Mouse (Mus musculus) adrenal gland, adult 2 months (tissue): ENCODE measurements around the gene Gm3893. TPM values are rescaled to one million over a fixed set of nuclear protein-coding genes. Genes with fewer than 3 reads are reported as not detected.
"Not testable (repeated sequence)": the region's sequence is repeated elsewhere in the genome, so short reads cannot be mapped to it uniquely, and the experiment has no call there.

Experiments used
- DNase-seq: peaks from one replicate; pipeline ENCODE4 v3.0.0; 2021
- long read RNA-seq: library from polyadenylated mRNA; stranded (forward); transcript quantifications from one replicate; pipeline ENCODE4 v2.0.0, GENCODE M21; 2021
- polyA plus RNA-seq: library from polyadenylated mRNA; depleted of rRNA; stranded (reverse); fragments of >200 nt; gene quantifications from 2 replicates; pipeline ENCODE4 v1.2.3, GENCODE M21; 2012; rRNA removed
- total RNA-seq, 2 experiments: library from RNA; stranded (reverse); gene quantifications; 2 replicates each; pipeline ENCODE4 v1.2.3; 2021

The Gm3893 gene
- total RNA-seq (not detected), polyA plus RNA-seq (not detected in 2 replicates)
- long read RNA-seq, result 0 reads

DNA sequence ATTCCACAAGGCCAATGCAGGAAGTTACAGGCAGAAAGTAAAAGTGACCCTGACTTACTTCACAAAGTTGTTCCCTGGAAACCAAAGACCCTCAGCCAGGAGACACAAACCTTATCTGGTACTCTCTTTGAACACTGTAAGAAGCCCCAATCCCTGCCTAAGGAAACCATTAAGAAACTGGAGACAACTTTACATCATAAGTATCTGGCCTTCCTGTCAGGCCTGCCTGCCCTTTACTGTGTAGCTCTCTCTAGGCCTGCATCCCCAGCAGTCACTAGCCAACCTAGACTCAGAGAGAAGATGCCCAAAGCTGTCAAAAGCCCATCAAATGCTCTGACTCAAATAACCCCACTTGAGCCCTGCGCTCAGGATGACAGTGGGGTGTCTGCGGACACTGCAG lies at the start of gene Gm3893:
Gm3893 (plus strand) TSS at position 301 of the 400 bp plus-strand sequence.
- not testable (repeated sequence) for DNase-seq

DNA sequence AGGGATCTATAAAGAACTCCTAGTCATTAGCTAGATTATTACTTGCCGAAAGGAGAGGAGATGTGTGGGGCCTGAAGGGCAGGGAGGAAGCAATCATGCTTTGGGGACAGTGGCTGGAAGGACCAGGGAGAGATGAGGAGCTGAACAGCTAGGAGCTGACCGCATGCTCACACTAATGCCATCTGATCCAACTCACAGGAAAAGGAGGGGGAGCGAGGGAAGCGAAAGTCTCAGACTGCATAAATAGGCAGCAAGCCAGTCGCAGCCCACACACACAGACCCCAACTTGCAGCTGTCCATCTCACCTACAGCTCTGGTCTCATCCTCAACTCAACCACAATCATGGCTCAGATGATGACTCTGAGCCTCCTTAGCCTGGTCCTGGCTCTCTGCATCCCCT lies 23.5 kb downstream of the Gm3893 start, which contains the start of gene Gm13304:
Gm13304 (plus strand) TSS at position 301 of the 400 bp plus-strand sequence.
- not testable (repeated sequence) for DNase-seq

Other genes starting within 250 kb of the Gm3893 start
- not detected for gene Gm21541, start 187.6 kb upstream of the Gm3893 start, total RNA-seq
- not detected in 2 replicates for gene Gm21541, start 187.6 kb upstream of the Gm3893 start, polyA plus RNA-seq
- gene Gm20878, start 149.6 kb upstream of the Gm3893 start, total RNA-seq, result 1 to 10 TPM; 3.8 to 4.5 TPM
- gene Gm20878, start 149.6 kb upstream of the Gm3893 start, polyA plus RNA-seq, result 3.3 and 4.8 TPM in 2 replicates
- gene Fam205a4, start 125.1 kb upstream of the Gm3893 start, total RNA-seq, result 1 to 10 TPM in 1 of 2 experiments, under 1 TPM in 1; 0.98 to 1.4 TPM
- 0.19 and 0.28 TPM in 2 replicates for gene Fam205a4, start 125.1 kb upstream of the Gm3893 start, polyA plus RNA-seq
- gene Gm21093, start 56.5 kb upstream of the Gm3893 start, total RNA-seq, result not detected
- gene Gm21093, start 56.5 kb upstream of the Gm3893 start, polyA plus RNA-seq, result 0.26 TPM in 2 replicates
- gene Gm13304, start 23.6 kb downstream of the Gm3893 start, total RNA-seq, result 1 to 10 TPM; 1.2 to 5.1 TPM
- not detected in 2 replicates for gene Gm13304, start 23.6 kb downstream of the Gm3893 start, polyA plus RNA-seq
- 1 to 10 TPM; 6.6 to 8.3 TPM for gene Gm13306, start 62.2 kb downstream of the Gm3893 start, total RNA-seq
- 22.3 and 31.3 TPM in 2 replicates for gene Gm13306, start 62.2 kb downstream of the Gm3893 start, polyA plus RNA-seq
- 1 to 10 TPM; 1.8 to 1.9 TPM for gene Gm13305, start 77.4 kb downstream of the Gm3893 start, total RNA-seq
- 0.40 and 0.74 TPM in 2 replicates for gene Gm13305, start 77.4 kb downstream of the Gm3893 start, polyA plus RNA-seq
- gene Gm10600, start 149.4 kb downstream of the Gm3893 start, total RNA-seq, result under 1 TPM; 0.76 to 0.84 TPM
- gene Gm10600, start 149.4 kb downstream of the Gm3893 start, polyA plus RNA-seq, result not detected in 2 replicates
- not detected for gene Ccl21b, start 164.6 kb downstream of the Gm3893 start, total RNA-seq
- gene Ccl21b, start 164.6 kb downstream of the Gm3893 start, polyA plus RNA-seq, result not detected in 2 replicates
- gene Gm21953, start 203.1 kb downstream of the Gm3893 start, total RNA-seq, result not detected
- not detected in 2 replicates for gene Gm21953, start 203.1 kb downstream of the Gm3893 start, polyA plus RNA-seq
- gene Fam205a3, start 227.1 kb downstream of the Gm3893 start, total RNA-seq, result not detected
- gene Fam205a3, start 227.1 kb downstream of the Gm3893 start, polyA plus RNA-seq, result not detected in 2 replicates